Mouse (Mus musculus): ENCODE measurements around the gene Ctla4. TPM values are rescaled to one million over a fixed set of nuclear protein-coding genes. Genes with fewer than 3 reads are reported as not detected.

The Ctla4 gene
- total RNA-seq, 2 experiments from 2014 or later: 0.13 TPM; not detected in 1

DNA sequence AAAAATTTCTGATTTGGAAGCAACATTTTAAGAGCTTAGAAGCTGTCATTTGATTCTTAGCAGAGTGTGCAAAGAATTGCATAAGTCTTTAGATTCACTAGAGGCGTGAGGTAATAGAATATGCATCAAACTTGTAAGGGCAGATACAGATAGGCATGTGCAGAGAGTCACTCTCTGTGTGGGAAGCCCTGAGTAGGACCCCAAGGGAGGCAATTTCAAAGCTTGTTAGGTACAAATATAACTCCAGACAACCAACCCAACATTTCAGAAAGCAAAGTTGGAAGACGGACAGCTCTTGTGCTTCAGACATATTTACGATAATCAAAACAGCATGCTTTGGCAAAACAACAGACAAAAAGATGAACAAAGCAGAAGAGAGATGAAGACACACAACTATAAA lies 68.4 kb downstream of the Ctla4 start:
- DNase-seq: no peak
- intact Hi-C loops (cut with DNase I): loop anchor here (5.0 to 10.0 kb wide), 2 partner anchors 88 to 550 kb away; partner anchors contain the start of gene Abi2

DNA sequence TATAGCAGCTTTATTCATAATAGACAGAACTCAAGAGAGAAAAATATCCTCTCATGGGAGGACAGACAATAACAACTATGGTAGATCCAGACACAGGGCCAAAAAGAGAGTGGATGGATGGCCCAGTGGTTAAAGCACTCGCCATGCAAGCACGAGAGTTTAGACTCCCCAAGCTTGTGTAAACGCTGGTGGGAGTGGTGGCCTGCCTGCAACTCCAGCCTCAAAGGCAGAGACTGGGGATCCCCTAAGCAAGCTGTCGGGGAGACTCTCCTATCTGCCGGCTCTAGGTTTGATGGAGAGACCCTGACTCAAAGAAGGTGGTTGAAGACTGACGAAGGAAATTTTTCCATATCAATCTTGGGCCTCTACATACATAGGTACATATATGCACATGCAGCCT lies 69.4 kb downstream of the Ctla4 start:
- DNase-seq: no peak
- intact Hi-C loops (cut with DNase I): loop anchor here (5.0 to 10.0 kb wide), 2 partner anchors 89 to 551 kb away; partner anchors contain the start of gene Abi2

DNA sequence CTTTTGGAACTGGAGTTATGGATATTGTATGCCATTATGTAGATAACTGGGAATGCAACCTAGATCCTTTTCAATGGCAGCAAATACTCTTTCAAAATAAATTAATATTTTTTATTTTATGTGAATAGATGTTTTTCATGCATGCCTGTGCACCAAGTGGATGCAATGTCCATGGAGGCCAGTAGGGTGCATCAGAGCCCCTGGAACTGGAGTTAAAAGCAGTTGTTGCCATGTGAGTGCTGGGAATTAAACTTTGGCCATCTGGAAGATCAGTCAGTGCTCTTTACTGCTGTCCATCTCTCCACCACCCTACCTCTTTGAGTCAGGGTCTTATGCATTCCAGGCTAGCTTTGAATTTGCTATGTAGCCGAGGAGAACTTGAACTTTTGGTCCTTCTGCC lies 71.5 kb downstream of the Ctla4 start:
- intact Hi-C loops (cut with DNase I): loop anchor here (5.0 to 10.0 kb wide), 2 partner anchors 91 to 553 kb away; partner anchors contain the start of gene Abi2
- no peak for DNase-seq

DNA sequence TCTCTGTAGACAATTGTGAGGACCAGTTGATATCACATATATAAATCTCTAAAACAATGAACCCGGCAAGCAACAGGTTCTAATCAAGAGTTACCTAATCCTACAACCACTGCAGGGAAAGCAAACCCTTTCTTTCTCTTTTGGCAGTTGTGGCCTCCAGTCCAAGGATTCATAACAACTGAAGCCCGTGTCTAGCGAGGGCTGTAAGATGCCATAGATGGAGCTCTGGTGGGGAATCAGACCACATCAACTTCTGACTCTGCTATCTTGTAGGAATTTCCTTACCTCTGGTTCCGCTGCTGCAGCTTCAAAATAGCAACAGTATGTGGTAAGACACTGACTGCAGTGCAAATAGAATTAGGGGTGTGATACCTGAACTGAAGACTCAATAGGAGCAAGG lies 72.4 kb downstream of the Ctla4 start:
- DNase-seq: no peak
- intact Hi-C loops (cut with DNase I): loop anchor here (5.0 to 10.0 kb wide), 2 partner anchors 92 to 554 kb away; partner anchors contain the start of gene Abi2

DNA sequence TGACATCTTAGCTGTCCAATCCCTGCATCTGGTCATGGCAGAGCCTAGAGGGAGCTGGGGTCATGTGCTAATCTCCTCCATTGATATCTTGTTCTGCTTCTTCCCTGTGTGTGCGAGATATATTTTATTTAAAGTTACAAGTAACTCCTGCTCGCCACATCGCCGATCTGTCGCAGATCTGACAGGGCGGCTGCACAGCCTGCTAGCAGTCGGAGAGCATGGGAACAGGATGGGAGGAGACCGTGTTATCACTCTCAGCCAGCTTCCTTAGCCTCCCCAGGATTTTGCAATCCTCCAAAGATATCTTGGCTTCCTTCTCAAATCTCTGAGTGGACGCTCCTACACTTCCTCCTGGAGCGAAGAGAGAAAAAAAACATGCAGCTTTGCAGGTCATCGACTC lies 73.7 kb downstream of the Ctla4 start:
- DNase-seq: peak in 1 of 2 experiments; percentile 28
- intact Hi-C loops (cut with DNase I): no loop called here

DNA sequence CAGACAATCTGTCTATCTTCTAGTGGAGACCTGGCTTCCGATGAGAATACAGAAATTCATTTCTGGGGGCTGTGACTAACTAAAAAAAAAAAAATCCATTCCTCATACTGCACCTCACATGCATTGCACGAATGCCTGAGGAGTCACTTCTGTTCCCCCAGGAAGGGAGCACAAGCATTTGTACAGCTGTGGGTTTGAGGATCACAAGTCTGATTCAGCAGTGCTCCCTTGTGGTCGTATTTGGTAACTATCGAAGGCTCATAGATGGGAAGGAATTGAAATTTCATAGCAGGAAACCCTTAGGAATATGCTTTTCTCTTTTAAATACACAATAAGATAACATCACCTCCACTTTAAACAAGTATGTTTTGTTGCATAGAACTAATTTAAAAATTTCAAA lies 74.3 kb downstream of the Ctla4 start:
- intact Hi-C loops (cut with DNase I): no loop called here
- peak in 1 of 2 experiments; percentile 51 for DNase-seq

DNA sequence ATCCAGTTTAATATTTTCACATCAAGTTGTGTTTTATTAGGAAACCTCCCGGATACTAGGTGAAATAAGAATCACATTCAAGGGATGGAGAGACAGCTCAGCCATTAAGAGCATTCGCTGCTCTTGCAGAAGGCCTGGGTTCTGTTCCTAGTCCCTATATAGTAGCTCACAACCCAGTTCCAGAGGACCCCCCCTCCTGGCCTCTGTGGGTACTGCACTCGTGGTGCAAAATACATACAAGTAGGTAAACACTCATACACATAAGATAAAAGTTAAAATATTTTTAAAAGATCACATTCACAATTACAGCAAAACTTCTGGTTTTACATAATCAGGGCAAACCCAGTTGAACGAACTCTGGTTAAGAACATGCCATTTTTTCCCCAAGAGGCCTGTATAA lies 75.3 kb downstream of the Ctla4 start:
- intact Hi-C loops (cut with DNase I): no loop called here
- no peak for DNase-seq

Other genes with a start within 250 kb of the Ctla4 start
- 1 to 10 TPM; 2.2 to 2.6 TPM for gene Cd28, start 170.2 kb upstream of the Ctla4 start, total RNA-seq (2021)
- not detected for gene Icos, start 90.9 kb downstream of the Ctla4 start, total RNA-seq (2021)